Mouse (Mus musculus): ENCODE data around the gene Rasal3. TPM values are rescaled to one million over a fixed set of nuclear protein-coding genes. Genes with fewer than 3 reads are reported as not detected.

Gene Rasal3
- polyA plus RNA-seq, 1 experiment: 13.2 TPM

- no peak for TF ChIP-seq GATA1 (IDR thresholded peaks at IDR 0.05; ENCODE audit: low read length)
These were observed 53.5 kb downstream of the Rasal3 start for GRCm38 (mm10) chr17:32349851-32350381.

DNA sequence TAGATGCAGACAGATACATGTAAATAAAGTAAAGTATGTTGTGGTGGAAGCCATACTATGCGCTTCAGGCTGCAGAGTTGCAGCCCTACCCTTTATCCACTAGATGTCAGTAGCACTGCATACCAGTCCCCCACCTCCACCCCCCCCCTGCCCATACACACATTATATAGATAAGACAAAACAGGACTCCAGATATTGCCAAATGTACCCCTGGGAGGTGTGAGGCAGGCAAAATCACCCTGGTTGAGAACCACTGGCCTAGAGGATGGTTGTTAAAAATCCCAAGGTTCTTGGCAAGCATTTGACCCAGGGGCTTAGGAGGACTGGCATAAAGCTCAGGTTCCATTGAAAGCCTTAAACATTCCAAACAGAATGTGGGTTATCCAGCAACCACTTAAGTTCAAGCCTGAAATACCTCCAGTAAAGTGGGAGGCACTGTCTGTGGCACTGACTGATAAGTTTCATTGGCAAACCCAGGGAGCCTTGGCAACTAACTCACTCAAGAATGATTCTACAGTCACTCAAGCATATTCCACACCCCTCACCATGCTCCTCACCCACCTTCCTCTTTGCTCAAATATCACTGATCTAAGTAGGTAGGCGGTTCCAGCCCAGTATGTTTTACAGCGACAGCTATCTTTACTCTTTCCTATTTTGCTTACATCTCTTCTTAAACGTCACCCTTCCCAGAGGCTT, 54.2 kb downstream of the Rasal3 start:
- TF ChIP-seq GATA1 (IDR thresholded peaks at IDR 0.05; ENCODE audit: low read length): no peak

- no peak for TF ChIP-seq GATA1 (IDR thresholded peaks at IDR 0.05; ENCODE audit: low read length)
These were observed 55.0 kb downstream of the Rasal3 start for GRCm38 (mm10) chr17:32348406-32348805.

DNA sequence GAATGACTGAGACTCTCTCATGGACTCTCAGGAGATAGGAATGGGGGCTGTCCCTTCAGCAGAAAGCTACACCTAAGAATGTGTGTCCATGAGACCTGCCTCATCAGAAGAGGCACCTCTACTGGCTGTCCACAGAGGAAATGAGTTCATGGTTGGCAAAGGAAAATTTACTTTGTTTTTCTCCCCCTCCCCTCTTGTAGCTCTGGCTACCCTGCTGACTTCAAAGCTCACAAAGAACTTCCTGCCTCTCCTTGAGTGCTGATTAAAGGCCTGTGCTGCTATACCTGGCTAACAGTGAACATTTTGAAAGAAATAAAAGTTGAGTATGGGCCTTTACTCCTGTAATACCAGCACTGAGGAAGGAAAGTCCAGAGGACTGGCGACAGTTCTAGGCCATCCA, 62.3 kb downstream of the Rasal3 start:
- TF ChIP-seq GATA1 (IDR thresholded peaks at IDR 0.05; ENCODE audit: low read length): no peak

Other genes with a start within 250 kb of the Rasal3 start
- gene Notch3, start 236.7 kb downstream of the Rasal3 start, polyA plus RNA-seq (2012): 1.9 and 2.2 TPM in 2 replicates
- not detected in 2 replicates for gene Ephx3, start 214.0 kb downstream of the Rasal3 start, polyA plus RNA-seq (2012)
- 171 and 189 TPM in 2 replicates for gene Brd4, start 118.9 kb downstream of the Rasal3 start, polyA plus RNA-seq (2012)
- gene Akap8, start 82.3 kb downstream of the Rasal3 start, polyA plus RNA-seq (2012): 365 and 407 TPM in 2 replicates
- 105 and 134 TPM in 2 replicates for gene Akap8l, start 53.0 kb downstream of the Rasal3 start, polyA plus RNA-seq (2012)
- gene Wiz, start 14.1 kb downstream of the Rasal3 start, polyA plus RNA-seq (2012): 91.2 and 92.4 TPM in 2 replicates
- gene Pglyrp2, start 20.6 kb upstream of the Rasal3 start, polyA plus RNA-seq (2012): 1.8 and 2.3 TPM in 2 replicates
- gene Cyp4f39, start 49.1 kb upstream of the Rasal3 start, polyA plus RNA-seq (2012): not detected in 2 replicates
- not detected in 2 replicates for gene Cyp4f17, start 102.5 kb upstream of the Rasal3 start, polyA plus RNA-seq (2012)
- gene Cyp4f16, start 133.0 kb upstream of the Rasal3 start, polyA plus RNA-seq (2012): 0.19 and 0.23 TPM in 2 replicates
- not detected in 2 replicates for gene Cyp4f37, start 217.7 kb upstream of the Rasal3 start, polyA plus RNA-seq (2012)